Mouse (Mus musculus): ENCODE measurements around the gene Ece1.

The Ece1 gene

DNA sequence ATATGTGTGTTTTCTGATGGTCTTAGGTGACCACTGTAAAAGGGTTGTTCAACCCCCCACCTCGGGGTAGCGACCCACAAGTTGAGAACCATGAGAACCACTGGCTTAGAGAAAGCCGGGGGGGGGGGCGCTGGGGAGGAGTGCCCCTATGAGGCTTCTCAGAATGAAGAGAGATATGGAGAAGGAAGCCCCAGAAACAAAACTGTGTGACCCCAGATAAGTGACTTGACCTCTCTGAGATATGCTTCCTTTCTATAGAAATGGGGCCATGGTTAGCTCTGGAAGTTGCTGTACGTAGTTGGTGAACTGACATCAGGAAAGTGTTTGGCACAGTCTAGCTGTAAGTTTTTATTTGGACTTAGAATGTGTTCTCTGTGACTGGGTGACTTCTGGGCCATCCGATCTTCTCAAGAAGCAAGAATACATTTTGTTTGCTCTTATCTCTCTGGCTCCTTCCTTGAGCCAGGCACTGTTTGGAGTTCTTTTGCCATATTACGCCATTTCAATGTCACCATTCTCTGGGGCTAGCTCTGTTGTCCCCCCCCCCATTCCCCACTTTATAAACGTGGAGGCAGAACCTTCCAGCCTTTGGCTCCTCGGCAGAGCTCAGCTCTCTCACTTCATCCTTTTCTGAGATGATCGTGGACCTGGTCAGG is 25.4 kb downstream of the Ece1 start:
- DNase-seq, result no peak

DNA sequence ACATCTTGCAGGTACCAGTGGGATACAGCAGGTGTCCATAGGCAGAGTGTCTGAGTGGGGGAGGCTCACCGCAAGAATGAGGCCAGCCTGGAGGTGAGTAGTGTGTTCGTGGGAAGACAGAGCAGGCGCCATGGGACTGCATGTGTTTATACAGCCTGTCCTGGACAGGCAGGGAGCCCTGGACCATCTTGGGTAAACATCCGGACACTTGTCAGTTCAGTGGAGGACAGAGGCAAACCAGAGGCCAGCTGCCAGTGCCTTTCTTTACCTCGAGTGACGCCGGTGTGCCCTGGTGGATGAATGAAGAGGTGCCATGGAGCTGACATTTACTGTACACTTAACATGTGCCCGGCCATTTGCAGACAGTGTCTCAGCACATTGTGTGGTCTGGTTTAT is 26.0 kb downstream of the Ece1 start:
- no peak for DNase-seq

DNA sequence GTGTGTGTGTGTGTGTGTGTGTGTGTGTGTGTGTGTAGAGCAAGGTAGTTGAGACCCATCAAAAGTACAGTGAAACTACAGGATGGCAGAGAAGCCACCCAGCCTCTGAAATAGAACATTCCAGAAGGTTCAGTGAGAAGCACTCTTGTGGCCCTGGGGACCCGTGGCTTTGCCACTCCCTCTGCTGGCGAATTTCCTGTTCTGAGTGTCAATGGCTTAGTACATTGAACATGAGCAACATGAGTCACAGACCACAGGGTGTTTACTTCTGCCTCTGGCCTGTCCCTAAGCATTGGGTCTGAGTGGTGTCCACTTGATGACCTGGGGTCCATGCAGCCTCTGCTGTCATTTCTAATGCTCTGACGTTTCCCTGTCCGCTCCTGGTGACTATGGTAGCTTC is 28.6 kb downstream of the Ece1 start:
- no peak for DNase-seq

DNA sequence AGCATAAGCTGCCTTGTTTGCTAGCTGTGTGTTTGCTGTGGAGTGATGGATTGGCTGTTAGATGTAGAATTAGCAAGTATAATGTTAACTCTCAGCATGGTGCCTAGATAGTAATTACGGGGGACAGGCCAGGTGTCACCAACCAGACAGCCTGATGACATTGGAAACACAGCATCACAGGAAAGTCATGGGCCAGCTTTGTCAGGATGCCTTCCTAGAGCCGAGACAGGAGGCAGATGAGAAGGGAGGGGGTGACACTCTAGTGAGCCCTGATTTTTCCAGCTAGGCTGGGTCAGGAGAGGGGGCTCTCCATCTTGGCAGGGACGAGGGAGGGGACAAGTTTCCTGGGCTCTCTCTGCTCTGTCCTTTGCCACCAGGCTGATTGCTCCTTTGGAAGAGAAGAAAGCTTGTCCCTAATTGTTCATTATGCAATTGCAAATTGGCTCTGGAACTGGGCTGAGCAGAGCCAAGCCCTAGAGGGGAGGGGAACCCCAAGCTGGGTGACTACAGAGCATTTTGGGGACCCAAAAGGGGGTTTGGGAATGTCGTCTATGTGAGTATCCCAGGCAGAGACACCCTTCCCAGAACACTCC is 29.6 kb downstream of the Ece1 start:
- DNase-seq, result no peak

DNA sequence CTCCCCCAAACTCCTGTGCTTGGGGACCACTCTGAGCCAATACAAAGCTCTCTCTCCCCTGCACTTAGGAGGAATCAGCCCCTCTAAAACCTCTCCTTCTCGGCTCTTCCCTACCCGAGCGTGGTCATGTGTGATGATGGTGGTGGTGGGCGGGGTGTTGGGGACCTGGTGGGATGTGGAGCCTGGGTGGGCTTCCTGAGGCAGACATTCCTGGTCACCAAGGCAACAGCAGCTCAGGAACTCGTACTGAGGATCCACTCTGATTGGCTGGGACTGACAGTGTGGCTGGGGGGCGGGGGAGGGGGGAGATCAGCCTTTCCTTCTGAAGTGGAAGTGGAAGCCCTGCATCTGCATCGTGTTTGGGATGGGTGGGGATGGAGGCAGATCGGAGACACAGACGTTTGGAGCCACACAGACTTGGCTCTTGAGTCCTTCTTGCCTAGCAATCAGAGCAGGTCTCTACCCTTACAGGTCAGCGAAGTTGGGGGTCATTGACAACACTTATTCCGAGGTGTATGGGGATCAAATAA is 30.7 kb downstream of the Ece1 start:
- peak; percentile 88 for DNase-seq

DNA sequence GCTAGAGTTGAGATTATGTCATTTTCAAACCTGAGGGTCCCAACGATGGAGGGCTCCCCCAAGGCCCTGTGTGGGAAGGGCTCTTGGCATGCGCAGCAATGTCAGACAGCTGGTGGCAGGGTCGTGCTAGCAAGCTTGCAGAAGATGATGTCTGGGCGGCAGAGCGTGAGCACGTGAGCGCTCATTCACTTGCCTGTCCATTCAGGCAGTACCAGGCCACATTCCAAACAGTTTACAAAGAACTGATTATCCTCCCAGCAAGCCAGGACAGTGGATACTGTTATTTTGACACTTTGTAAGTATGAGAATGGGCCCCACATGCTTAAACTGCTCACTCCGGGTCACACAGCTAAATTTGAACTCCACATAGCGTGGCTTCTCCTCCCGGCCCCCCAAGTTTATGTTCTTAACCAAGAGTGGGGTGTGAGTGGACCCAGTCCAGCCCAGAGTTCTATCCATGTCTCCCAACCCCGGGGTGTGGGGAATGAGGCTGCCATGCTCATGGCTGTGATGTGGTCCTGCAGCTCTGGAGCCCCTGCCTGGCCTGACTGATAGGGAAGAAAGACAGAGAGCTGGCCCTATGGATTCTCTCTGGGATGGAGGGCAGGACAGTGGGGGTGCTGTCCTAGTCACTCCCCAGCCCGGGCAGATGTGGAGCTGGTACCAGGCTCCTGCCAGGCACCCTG is 34.7 kb downstream of the Ece1 start:
- DNase-seq, result peak; percentile 64

DNA sequence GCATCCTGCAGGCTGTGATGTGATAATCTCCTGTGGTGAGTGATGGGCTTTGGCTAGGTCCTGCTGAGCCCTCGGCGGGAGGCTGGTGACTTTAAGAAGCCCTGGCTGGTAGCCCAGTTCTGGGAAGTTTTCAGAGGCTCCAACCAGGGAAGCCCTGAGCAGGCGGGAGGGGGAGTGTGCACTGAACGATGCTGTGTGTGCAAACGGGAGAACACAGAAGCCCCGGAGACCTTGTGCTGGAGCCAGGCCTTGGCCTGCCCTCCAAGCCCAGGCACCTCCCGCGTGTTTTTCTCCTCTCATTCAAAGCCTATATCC is 35.2 kb downstream of the Ece1 start:
- DNase-seq, result no peak

DNA sequence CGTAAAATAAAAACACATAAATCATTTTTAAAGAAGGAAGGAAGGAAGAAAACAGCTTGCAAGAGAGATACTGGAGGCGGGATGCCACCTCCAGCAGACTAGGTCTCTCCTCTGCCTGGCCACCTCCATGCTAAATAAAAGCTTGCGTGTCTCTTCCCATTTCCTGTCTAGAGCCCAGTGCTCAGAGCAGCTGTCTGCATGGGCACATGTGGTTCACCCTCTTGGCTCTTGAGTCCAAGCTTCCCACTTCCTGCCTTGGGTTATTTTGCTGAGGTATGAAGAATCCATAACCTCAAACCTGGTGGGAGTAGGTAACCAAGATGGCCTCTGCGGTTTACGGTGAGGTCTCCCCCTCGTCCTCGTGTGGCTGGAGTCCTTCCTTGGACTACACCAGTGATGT is 36.5 kb downstream of the Ece1 start:
- DNase-seq, result no peak

DNA sequence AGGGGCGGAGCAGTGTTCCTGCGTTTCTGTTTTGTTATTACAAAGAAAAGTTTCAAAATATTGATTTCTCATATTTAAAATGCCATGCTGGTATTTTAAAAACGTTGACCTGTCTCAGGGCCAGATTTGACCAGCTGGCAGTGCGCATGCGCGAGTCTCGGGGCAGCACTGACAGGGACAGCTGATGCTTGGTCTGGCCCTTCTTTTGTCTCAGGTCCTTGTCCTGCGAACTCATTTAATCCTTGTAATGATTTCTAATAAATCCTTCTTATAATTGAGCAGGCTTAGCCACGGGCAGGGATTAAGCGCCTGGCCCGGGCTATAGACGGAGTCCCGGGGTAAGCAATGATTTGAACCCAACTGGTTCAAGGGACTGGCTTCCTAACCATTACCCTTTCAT is 40.2 kb downstream of the Ece1 start:
- DNase-seq, result no peak

DNA sequence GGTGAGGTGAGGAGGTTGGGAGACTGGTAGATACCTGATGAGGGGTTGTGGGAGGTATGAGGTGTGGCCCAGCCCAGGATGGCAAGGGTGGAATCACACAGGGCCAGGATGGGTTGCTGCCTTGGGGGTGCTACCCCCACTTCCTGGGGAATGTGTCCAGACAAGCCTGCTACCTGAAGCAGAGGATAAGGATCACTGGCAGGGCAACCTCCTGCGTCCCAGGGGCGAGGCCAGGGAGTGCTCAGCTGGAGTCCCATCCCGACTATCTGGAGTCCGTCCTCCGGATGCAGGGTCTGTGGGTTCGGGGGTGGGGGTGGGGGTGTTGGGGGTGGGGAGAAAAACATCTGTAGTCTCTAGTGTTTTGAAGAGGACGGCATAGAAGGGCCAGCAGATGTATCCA is 40.8 kb downstream of the Ece1 start:
- DNase-seq, result no peak

DNA sequence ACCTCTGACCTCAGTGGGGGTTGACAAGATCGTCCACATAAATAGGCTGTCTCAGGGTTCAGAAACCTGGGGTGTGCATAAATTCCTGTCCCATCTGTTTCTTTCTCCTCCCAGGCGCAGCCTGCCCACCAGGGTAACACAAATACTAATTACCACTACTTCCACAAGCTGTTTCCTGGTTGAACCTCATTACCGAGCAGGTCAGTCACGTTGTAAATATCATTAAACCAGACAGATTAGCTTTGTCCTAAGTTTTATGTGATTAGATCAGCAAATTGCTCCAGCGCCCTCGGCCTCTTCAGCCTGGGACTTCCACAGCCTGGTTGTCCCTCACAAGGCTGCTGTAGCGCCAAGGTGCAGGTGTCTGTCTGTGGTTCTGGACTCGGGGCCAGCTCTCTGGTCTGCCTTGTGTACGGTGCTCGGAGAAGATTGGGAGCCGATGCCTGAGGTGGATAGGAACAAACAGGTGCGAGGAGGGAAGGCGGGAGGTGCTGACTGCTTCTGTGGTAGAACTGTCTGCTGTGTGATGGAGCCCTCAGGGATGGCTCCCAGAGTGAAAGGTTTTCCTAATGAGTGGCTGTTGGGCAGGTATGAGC is 43.0 kb downstream of the Ece1 start:
- DNase-seq, result no peak

DNA sequence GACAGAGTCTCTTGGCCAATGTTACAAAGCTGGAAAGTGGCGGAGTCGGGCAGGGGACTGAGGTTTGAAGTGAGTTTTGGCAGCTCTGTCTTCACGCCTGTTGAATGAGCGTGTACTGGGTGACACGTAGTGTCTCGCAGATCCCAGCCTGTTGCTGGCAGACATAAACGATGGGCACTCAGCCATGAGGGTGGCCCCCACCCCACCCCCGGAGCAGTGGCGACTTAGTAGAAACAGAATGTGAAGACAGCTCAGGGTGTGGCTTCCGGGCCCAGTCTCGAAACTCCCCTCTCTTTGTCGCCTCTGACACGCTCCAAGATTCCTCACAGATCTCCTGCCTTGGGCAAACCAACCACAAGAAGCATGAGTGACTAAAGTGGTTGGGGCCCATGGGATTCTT is 45.9 kb downstream of the Ece1 start:
- no peak for DNase-seq

DNA sequence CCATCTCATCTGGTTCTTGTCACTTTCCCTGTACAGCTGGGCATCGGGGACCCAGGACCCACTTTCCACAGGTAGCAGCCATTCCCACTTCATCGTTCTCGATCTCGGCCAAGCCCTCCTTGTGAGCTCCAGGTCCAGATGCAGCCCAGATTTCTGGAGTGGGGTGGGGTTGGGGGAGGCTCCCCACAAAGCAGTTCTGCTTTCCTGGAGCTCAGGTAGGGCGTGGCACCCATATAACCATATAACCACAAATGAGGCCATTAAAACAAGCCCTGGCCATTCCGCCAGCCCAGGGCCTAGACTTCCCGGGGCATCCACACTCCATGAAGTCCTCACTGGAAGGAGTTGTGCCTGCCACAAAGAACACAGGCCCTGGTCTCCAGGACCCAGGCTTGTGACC is 46.5 kb downstream of the Ece1 start:
- no peak for DNase-seq

DNA sequence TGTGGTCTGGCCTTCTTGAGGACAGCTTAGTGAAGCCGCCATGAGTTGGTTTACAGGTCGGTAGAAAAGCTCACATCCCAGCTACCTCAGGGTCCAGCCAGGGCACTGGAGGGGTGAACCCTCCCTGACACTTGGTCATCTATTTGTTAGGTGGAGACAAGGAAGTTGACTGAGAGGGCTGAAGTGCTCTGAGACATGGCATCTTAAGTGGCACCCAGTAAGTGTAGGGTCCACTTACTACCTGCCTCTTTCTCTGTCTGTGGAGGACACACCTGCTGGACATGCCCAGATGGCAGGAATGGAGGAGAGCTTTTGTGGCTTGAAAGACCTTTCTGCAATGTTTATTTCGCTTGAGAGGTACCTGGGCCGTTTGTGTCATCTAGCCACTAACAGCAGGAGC is 46.9 kb downstream of the Ece1 start:
- DNase-seq, result no peak

DNA sequence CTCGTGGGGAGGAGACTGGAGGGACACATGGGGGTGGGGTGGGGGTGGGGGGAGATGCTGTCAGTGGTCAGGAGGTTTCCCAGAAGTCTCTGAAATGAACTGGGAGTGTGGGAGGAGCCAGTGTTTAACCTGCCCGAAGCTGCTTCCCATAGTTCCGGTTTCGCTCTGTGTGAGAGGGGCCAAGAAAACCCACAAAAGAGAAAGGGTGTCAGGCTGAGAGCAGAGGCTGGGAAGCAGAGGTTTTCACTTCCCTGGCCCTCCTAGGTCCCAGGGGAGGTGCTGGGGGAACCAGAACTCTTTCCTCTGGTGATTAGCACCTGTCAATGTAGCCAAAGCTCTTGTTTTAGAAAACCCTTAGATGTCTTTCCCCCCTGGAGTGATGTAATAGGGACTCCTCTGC is 47.4 kb downstream of the Ece1 start:
- no peak for DNase-seq

DNA sequence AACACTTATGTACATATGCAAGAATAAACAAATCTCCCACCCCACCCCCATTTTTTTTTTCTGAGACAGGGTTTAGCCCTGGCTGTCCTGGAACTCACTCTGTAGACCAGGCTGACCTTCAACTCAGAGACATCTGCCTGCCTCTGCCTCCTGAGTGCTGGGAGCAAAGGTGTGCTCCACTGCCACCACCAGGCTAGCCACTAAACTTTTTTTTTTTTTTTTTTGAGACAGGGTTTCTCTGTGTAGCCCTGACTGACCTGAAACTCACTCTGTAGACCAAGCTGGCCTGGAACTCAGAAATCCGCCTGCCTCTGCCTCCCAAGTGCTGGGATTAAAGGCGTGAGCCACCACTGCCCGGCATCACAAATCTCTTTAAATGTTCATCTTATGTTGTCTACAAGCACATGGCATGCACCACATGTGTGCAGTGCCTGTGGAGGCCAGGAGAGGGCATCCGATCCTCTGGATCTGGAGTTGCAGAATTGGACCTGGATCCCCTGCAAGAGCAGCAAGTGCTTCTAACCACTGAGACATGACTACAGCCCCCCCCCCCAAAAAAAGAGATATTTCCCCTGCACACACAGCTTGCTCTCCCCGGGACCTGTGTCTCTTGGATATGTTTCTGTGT is 48.5 kb downstream of the Ece1 start:
- no peak for DNase-seq

DNA sequence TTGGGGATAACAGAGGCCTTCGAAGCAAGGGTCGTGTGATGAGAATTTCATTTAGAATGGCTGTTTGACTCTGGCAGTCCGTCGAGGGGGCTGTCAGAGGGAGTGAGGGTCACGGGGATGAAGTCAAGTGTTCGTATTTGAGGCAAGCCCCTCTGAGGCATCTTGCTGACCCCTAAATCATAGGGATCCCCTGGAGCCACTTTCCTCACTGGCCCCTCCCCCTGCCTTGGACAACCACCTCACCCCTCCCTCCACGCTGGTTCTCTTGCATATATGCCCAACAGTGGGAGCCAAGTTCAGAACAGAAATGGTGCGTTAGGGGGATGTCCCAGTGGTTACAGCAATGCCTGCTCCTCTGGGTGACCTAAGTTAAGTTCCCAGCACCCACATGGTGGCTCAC is 49.6 kb downstream of the Ece1 start:
- DNase-seq, result no peak

DNA sequence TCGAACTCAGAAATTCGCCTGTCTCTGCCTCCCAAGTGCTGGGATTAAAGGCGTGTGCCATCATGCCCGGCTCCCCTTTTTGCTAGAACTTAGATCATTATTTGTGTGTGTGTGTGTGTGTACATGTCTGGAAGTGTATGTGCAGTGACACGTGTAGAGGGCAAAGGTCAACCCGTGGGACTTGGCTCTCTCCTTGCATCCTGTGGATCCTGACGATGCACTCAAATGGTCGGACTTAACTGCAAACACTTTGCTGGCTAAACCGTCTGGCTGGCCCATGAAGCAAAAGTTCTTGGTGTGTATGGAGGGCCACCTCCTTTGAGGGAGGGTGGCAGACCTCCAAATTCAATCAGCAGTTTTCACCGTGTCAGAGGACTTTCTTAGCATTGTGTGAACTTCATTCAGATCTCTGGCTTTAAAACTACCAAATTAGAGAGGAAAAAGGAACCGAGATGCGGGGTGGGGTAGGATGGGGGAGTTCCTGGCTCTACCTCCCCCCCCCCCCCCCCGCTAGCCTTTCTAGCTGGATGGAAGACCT is 50.8 kb downstream of the Ece1 start:
- no peak for DNase-seq

DNA sequence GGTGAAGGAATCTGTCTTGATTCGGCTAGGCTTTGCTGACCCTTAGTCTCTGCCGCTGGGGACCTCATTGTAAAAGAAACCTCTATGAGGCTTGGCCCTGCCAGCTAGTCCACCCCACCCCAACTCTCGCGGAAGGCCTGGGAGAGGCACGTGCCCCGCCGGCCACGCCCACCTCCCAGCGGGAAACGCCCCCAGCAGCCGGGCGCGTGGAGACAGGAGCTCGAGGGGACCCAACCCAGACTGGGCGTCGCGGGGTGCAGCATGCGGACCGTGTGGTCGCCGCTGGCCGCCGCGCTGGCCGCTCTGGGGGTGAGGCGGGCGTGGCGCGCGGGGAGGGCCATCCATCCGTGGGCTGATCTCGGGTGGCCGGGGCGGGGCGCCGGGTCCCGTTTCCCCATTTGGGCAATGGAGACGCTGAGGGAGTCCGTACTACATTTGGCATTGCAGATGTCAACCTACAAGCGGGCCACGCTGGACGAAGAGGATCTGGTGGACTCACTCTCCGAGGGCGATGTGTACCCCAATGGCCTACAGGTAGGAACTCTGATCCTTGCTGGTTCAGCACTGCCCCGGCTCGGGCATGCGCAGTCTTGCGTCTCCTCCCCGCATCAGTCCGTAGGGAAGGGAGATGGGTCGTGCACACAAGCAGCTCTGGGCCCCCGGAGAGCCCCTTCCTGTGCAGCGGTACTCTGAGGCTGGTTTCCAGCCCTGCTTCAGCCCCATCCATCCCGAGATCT is 51.5 kb downstream of the Ece1 start:
- DNase-seq, result peak; percentile 90

DNA sequence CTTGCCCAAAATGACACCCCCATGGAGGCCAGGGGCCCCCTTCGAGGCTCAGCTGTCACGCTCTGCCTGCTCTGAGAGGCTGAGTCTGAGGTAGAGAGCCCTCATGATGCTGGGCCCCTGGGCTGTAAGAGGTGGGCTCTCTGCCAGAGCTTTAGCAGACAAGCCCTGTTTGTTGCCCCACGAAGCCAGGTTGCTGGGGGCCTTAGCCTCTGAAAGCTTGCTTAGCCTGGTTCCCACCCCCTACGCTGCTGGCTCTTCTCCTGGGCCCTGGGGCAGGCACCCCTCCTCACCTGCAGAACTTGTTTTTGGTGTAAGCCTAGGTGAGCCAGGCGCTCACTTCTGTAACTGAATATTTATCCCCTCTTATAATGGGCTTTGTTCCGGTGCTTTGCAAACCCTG is 55.6 kb downstream of the Ece1 start:
- no peak for DNase-seq

DNA sequence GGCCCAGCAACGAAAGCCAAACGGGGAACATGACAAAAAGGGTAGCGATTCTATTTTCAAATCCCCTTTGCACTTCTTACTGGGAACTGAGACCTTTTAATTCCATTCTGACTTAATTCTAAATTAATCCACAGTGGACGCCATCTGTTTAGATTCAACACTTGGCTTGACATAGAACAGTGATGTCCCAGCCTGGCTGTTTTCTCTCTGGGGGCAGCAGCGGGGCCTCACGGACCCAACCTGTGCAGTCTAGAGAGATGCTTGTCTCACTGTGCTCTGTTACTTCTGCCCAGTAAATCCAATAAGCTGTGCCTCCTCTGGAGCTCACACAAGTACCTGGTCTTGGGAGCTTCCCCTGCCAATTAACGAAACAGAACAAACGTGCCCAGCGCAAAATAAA is 56.5 kb downstream of the Ece1 start:
- no peak for DNase-seq

DNA sequence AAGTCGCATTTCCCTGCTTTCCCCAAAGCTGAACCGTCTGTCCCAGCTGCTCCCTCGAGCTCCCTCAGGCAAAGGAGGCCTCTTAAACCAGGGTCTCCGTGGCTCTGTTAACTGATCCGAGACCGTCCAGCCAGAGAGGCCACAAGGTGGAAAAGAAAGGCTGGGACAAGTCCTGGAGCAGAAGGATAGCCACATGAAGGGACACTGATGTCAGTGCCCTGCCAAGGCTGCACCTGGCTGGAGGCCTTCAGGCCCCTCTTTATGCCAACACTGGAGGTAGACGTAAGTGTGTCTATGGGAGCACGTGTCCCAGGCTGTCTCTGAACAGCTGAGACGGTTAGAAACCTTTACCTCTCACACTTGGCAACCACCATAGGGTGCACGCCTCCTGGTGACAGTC is 57.1 kb downstream of the Ece1 start:
- no peak for DNase-seq

DNA sequence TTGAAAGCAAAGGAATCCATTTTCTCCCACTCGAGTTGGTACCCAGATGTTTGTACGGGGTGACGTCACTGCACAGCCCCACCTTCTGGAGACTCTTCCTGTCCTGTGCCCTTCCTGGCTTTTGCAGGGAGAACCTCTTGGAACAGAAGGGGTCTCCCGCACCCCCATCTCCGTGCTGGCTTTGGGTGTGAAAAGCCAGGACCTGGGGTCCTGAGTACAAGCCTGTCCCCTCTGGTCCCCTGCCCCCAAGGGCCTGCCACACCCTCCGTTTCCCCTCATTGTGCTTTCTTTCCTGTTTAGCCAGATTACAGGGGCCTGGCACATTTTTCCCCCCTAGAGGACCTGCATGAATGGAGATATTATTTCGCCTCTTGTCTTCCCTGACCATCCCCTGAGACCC is 58.0 kb downstream of the Ece1 start:
- DNase-seq, result no peak

All from embryo, embryonic 11 days (tissue).